Mouse (Mus musculus) olfactory bulb, adult 2 months (tissue): Measurements from ENCODE around the gene Fbxl22. TPM values are rescaled to one million over a fixed set of nuclear protein-coding genes. Genes with fewer than 3 reads are reported as not detected.

Source experiments
- H3K27ac ChIP-seq: fragments of 200-500 bp; 2 replicates; pipeline ENCODE4 v1.5.1; 2012; ENCODE audit warnings: low read depth, low read length; ENCODE audit not compliant: insufficient read depth
- H3K4me1 ChIP-seq: fragments of 200-500 bp; 2 replicates; pipeline ENCODE4 v1.6.1; 2012; ENCODE audit warnings: low read length; ENCODE audit not compliant: control insufficient read depth, insufficient read depth
- H3K4me3 ChIP-seq: fragments of 200-500 bp; 2 replicates; pipeline ENCODE4 v1.5.1; 2012; ENCODE audit warnings: mild to moderate bottlenecking, low read depth, low read length, moderate library complexity; ENCODE audit not compliant: insufficient read depth
- CTCF ChIP-seq: fragments of 200-500 bp; IDR thresholded peaks from 2 replicates; pipeline ENCODE4 v1.5.1; 2012; ENCODE audit warnings: low read depth, mild to moderate bottlenecking, low read length, moderate library complexity; ENCODE audit not compliant: insufficient read depth
- POLR2A ChIP-seq: fragments of 200-500 bp; IDR thresholded peaks from 2 replicates; pipeline ENCODE4 v1.6.1; 2012; ENCODE audit warnings: mild to moderate bottlenecking, low read depth, low read length, moderate library complexity; ENCODE audit not compliant: insufficient read depth
- WGBS: fragments of 180-500 bp; shearing (Covaris S2); methylation state at CpG from one replicate; pipeline ENCODE4 v1.1.7; 2018; 5-methylcytosine and 5-hydroxymethylcytosine counted together
- polyA plus RNA-seq: library from polyadenylated mRNA; stranded (reverse); fragments of >200 nt; gene quantifications from 2 replicates; pipeline ENCODE4 v1.2.4, GENCODE M21; 2012; ENCODE audit warnings: low replicate concordance; ENCODE audit not compliant: missing spikeins, insufficient read depth, insufficient read length

Fbxl22 gene
- polyA plus RNA-seq, 1 experiment, result not detected

- WGBS, result 0% methylated on average over 2 of the region's 2 CpGs
- TF ChIP-seq CTCF, result no peak
- TF ChIP-seq POLR2A, result no peak
- peak overlapping the region; percentile 55 for H3K4me3 ChIP-seq
Observed at GRCm38 (mm10) chr9:66510944-66511343, 3.4 kb downstream of the Fbxl22 start.

GRCm38 (mm10) chr9:66510351-66510841 is 4.0 kb downstream of the Fbxl22 start:
- Histone ChIP-seq H3K4me3 (no peak overlapping the region), H3K27ac (peak overlapping the region; percentile 1; the same call in 1 of the 2 replicates), H3K4me1 (peaks cover 25% of the 10 kb centered on the region)
- WGBS, result 55% methylated on average over 7 of the region's 7 CpGs
- TF ChIP-seq CTCF (no peak), POLR2A (no peak)

More at GRCm38 (mm10) chr9:66510944-66511343, 3.4 kb downstream of the Fbxl22 start:
- peak overlapping the region; percentile 79 for H3K27ac ChIP-seq
- H3K4me1 ChIP-seq, result peaks cover 28% of the 10 kb centered on the region

GRCm38 (mm10) chr9:66508890-66509399 is 5.4 kb downstream of the Fbxl22 start:
- H3K4me1 ChIP-seq, result peaks cover 26% of the 10 kb centered on the region
- no peak for TF ChIP-seq CTCF
- TF ChIP-seq POLR2A, result no peak
- 71% methylated on average over 4 of the region's 4 CpGs for WGBS
- H3K4me3 ChIP-seq, result no peak overlapping the region
- H3K27ac ChIP-seq, result peak overlapping the region; percentile 16; the same call in 1 of the 2 replicates

GRCm38 (mm10) chr9:66507684-66508083 is 6.7 kb downstream of the Fbxl22 start:
- Histone ChIP-seq H3K27ac (no peak overlapping the region), H3K4me3 (no peak overlapping the region), H3K4me1 (peaks cover 17% of the 10 kb centered on the region)
- WGBS, result 85% methylated on average over 3 of the region's 3 CpGs
- TF ChIP-seq POLR2A (no peak), CTCF (no peak)

- H3K4me1 ChIP-seq, result peaks cover 17% of the 10 kb centered on the region
- no peak overlapping the region for H3K4me3 ChIP-seq
- TF ChIP-seq POLR2A (no peak), CTCF (no peak)
- no peak overlapping the region for H3K27ac ChIP-seq
Observed at GRCm38 (mm10) chr9:66506424-66506823, 8.0 kb downstream of the Fbxl22 start.

- TF ChIP-seq POLR2A, result no peak
- TF ChIP-seq CTCF, result no peak
- no peak overlapping the region for H3K4me3 ChIP-seq
- H3K27ac ChIP-seq, result no peak overlapping the region
- WGBS, result 19% methylated on average over 4 of the region's 4 CpGs
- H3K4me1 ChIP-seq, result peaks cover 16% of the 10 kb centered on the region
Observed at GRCm38 (mm10) chr9:66506011-66506410, 8.4 kb downstream of the Fbxl22 start.

- Histone ChIP-seq H3K4me3 (no peak overlapping the region), H3K4me1 (peaks cover 12% of the 10 kb centered on the region), H3K27ac (0 out of 2 replicates have a peak overlapping the region, but pooled peaks have one; percentile 18)
- no peak for TF ChIP-seq POLR2A
- no peak for TF ChIP-seq CTCF
- 26% methylated on average over 9 of the region's 9 CpGs for WGBS
Observed at GRCm38 (mm10) chr9:66505141-66505917, 9.1 kb downstream of the Fbxl22 start.

GRCm38 (mm10) chr9:66504518-66504917 is 9.9 kb downstream of the Fbxl22 start:
- 0 out of 2 replicates have a peak overlapping the region, but pooled peaks have one; percentile 18 for H3K27ac ChIP-seq

GRCm38 (mm10) chr9:66503879-66504411 is 10.4 kb downstream of the Fbxl22 start:
- no peak overlapping the region for H3K4me3 ChIP-seq
- no peak for TF ChIP-seq POLR2A
- H3K27ac ChIP-seq, result no peak overlapping the region
- H3K4me1 ChIP-seq, result peaks cover 10% of the 10 kb centered on the region
- WGBS, result 90% methylated on average over 4 of the region's 4 CpGs

More at GRCm38 (mm10) chr9:66504518-66504917, 9.9 kb downstream of the Fbxl22 start:
- WGBS, result 82% methylated on average over 13 of the region's 13 CpGs
- no peak for TF ChIP-seq CTCF
- TF ChIP-seq POLR2A, result no peak
- Histone ChIP-seq H3K4me3 (no peak overlapping the region), H3K4me1 (peaks cover 10% of the 10 kb centered on the region)
